Mouse (Mus musculus) megakaryocyte, embryonic 14.5 days (primary cell): ENCODE measurements around the gene Aatf.

Experiments used
- FLI1 ChIP-seq: IDR thresholded peaks from 2 replicates; pipeline ENCODE4 v1.6.1; 2012; ENCODE audit warnings: low read length, inconsistent platforms, mixed read lengths
- GATA1 ChIP-seq: IDR thresholded peaks from 3 replicates; pipeline ENCODE4 v1.6.1; 2012; ENCODE audit warnings: mixed read lengths, low read length, inconsistent platforms, borderline replicate concordance

DNA sequence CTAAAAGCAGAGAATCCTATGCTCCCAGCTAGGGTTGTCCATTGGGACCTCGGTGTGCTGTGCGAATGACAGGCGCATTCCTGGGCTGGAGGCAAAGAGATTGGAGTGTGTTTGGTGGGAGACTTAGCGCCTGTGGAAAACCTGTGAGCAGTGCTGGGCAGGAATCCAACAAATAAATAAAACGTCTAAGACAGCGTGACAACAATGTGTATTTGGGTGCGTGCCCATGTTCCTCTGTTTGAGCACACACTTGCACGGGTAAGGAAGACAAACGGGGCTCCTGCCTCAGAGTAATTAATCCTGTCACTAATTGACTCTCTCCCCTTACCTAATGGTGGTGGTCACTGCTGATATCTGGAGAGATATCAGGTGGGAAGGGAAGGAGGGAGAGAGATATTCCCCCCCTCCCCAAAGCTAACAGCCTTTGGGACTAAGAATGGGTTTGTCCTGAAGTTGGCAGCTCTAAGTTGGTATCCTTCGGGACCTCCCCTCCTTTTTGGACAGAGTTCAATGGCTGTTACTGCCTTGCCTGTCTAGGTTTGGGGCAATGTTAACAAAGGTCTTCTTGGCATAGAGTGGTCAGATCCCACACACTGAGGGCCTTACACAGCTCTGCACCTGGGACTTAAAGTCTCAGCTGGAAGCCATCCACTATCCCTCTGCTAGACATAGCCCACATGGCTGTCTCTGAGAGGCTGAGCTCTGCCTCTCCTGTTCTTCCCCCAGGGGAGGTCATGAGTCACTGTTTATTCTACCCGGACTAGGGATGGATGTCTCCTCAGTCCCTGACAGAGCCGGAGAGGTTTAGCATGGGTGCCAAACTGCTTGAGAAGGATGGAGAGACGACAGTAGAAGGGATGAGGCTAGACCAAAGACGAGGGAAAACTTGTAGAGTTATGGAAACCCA is 16.7 kb upstream of the Aatf start:
- no peak for TF ChIP-seq GATA1
- no peak for TF ChIP-seq FLI1
